Mouse (Mus musculus): ENCODE measurements at regions not wholly inside any gene's neighbourhood (a gene's known extent, or its start where the extent isn't known, plus 50 kb on each side); places are given as distances from the start of the nearest gene placed in this dataset.

- DNase-seq: no peak
These were observed 1248.4 kb upstream of the A1bg start for GRCm38 (mm10) chr15:62171167-62171566.

GRCm38 (mm10) chr15:62170337-62170736 lies 1247.5 kb upstream of the A1bg start:
- no peak for DNase-seq

- peak; percentile 81 to 82 for DNase-seq
These were observed 1246.8 kb upstream of the A1bg start for GRCm38 (mm10) chr15:62169591-62170019.

GRCm38 (mm10) chr15:62168958-62169590 lies 1246.3 kb upstream of the A1bg start:
- DNase-seq: peak; percentile 64 to 66

- DNase-seq: no peak
These were observed 1245.7 kb upstream of the A1bg start for GRCm38 (mm10) chr15:62168522-62168921.

- peak; percentile 26 to 36 for DNase-seq
These were observed 1244.0 kb upstream of the A1bg start for GRCm38 (mm10) chr15:62166786-62167185.

- DNase-seq: no peak
These were observed 1243.2 kb upstream of the A1bg start for GRCm38 (mm10) chr15:62165826-62166500.

GRCm38 (mm10) chr15:62164766-62165410 lies 1242.1 kb upstream of the A1bg start:
- DNase-seq: peak in 1 of 2 experiments; percentile 17

GRCm38 (mm10) chr15:62163203-62163602 lies 1240.4 kb upstream of the A1bg start:
- no peak for DNase-seq

- DNase-seq: no peak
These were observed 1239.9 kb upstream of the A1bg start for GRCm38 (mm10) chr15:62162648-62163194.

- DNase-seq: no peak
These were observed 1239.3 kb upstream of the A1bg start for GRCm38 (mm10) chr15:62161975-62162647.

- DNase-seq: no peak
These were observed 1238.2 kb upstream of the A1bg start for GRCm38 (mm10) chr15:62161061-62161460.

- no peak for DNase-seq
These were observed 1236.3 kb upstream of the A1bg start for GRCm38 (mm10) chr15:62158875-62159675.

- no peak for DNase-seq
These were observed 1234.6 kb upstream of the A1bg start for GRCm38 (mm10) chr15:62157200-62158033.

GRCm38 (mm10) chr15:62153222-62153621 lies 1230.4 kb upstream of the A1bg start:
- DNase-seq: no peak

- DNase-seq: no peak
These were observed 1229.3 kb upstream of the A1bg start for GRCm38 (mm10) chr15:62152133-62152532.

GRCm38 (mm10) chr15:62151690-62152089 lies 1228.9 kb upstream of the A1bg start:
- no peak for DNase-seq

GRCm38 (mm10) chr15:62150296-62150695 lies 1227.5 kb upstream of the A1bg start:
- DNase-seq: no peak

- DNase-seq: no peak
These were observed 1225.9 kb upstream of the A1bg start for GRCm38 (mm10) chr15:62148680-62149237.

GRCm38 (mm10) chr15:62147343-62147953 lies 1224.6 kb upstream of the A1bg start:
- no peak for DNase-seq

Data from B cell, adult 2 months (primary cell).